Mouse (Mus musculus): ENCODE results near the gene Zpld1. TPM values are rescaled to one million over a fixed set of nuclear protein-coding genes. Genes with fewer than 3 reads are reported as not detected.

Gene Zpld1
- polyA plus RNA-seq, 1 experiment from 2014 or later, result 0.50 TPM

DNA sequence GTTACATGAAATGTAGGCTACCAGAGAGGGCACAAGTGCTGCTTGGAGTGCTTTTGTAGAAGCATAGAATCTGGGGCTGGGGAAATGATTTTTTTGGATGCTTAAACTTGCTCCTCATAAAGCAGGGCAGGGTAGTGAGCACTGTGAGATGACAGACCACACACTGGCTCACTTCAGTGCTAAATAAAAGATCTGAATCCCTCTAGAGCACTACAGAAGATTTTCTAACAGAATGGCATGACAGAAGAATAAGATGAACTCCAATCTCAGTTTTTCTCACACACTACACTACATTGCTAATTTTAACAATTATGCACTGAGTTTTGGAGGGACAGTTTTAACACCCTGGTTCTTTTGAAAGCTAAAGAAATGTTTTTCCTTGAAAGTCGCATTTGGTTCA, 93.8 kb downstream of the Zpld1 start:
- H3K27me3 ChIP-seq, result no peaks in the 10 kb centered on the region
- no peaks in the 10 kb centered on the region for H3K9me3 ChIP-seq
- no peak overlapping the region for H3K9ac ChIP-seq
- no peak overlapping the region for H3K4me2 ChIP-seq
- 92% methylated on average over 1 of the region's 1 CpGs for WGBS
- H3K36me3 ChIP-seq, result no peaks in the 10 kb centered on the region
- H3K4me1 ChIP-seq, result no peaks in the 10 kb centered on the region
- no peak for ATAC-seq (ENCODE audit: insufficient number of reproducible peaks, low FRiP score, low TSS enrichment, low read depth)
- no peak overlapping the region for H3K4me3 ChIP-seq
- no peak overlapping the region for H3K27ac ChIP-seq

DNA sequence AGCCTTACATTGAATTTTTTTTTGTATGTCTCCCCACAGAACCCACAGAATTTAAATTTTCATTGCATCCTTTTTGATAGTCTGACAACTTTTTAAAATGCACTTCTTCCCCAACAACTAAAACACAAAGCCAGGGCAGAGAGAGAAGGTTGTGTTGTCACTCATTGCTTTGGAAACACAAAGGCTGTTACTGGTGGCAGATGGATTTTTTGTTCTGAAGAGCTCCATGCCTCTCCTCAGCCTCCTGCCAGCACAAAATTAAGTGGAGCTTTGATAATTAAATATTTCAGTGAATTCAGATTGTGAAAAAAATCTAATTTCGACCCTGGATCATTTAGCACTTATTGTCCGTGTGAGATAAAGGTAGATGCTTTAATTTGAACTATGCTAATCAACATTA, 107.4 kb downstream of the Zpld1 start:
- Histone ChIP-seq H3K4me1 (no peaks in the 10 kb centered on the region), H3K36me3 (no peaks in the 10 kb centered on the region), H3K4me3 (no peak overlapping the region), H3K27me3 (no peaks in the 10 kb centered on the region), H3K27ac (no peak overlapping the region), H3K9me3 (no peaks in the 10 kb centered on the region), H3K9ac (no peak overlapping the region), H3K4me2 (no peak overlapping the region)
- no peak for ATAC-seq (ENCODE audit: insufficient number of reproducible peaks, low FRiP score, low TSS enrichment, low read depth)
- 76% methylated on average over 2 of the region's 2 CpGs for WGBS

- Histone ChIP-seq H3K4me1 (no peaks in the 10 kb centered on the region), H3K27ac (no peak overlapping the region), H3K9ac (no peak overlapping the region), H3K36me3 (no peaks in the 10 kb centered on the region), H3K4me3 (no peak overlapping the region), H3K4me2 (no peak overlapping the region), H3K9me3 (no peaks in the 10 kb centered on the region), H3K27me3 (no peaks in the 10 kb centered on the region)
- ATAC-seq (ENCODE audit: insufficient number of reproducible peaks, low FRiP score, low TSS enrichment, low read depth), result no peak
- 89% methylated on average over 1 of the region's 1 CpGs for WGBS
These were observed 112.4 kb downstream of the Zpld1 start for GRCm38 (mm10) chr16:55185370-55185769.

Measured in limb, embryonic 15.5 days (tissue).